Mouse (Mus musculus) neural tube, postnatal 0 days (tissue): ENCODE data around the gene Uts2r. TPM values are rescaled to one million over a fixed set of nuclear protein-coding genes. Genes with fewer than 3 reads are reported as not detected.

Experiments
- polyA plus RNA-seq: library from polyadenylated mRNA; unstranded; fragments of >200 nt; fragmentation: Nextera tagmentation; extraction: Ambion mirVana; gene quantifications from 2 replicates; pipeline ENCODE4 v1.2.1, GENCODE M21; 2015

The Uts2r gene
- 0.72 and 0.88 TPM in 2 replicates for polyA plus RNA-seq

DNA sequence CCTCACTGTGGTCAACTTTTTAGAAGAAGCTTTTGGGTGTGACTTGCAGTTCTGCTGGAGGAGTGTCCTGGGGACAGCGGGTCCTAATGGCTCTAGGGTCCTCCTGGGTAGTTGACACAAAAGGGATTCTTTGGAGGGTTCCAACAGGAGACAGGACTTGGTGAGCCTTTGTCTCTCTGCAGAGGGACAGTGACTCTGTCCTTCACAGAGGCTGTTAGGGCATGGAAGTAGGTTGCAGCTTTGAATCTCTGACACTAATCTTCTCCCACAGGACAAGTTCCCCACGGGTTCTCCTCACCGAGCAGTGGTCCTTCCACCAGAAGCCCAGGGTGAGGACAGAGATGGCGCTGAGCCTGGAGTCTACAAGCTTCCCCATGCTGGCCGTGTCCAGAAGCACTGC, at the start of gene Uts2r:
Gene Uts2r, plus strand, starts transcription at position 301 of the 400 bp plus-strand sequence.

DNA sequence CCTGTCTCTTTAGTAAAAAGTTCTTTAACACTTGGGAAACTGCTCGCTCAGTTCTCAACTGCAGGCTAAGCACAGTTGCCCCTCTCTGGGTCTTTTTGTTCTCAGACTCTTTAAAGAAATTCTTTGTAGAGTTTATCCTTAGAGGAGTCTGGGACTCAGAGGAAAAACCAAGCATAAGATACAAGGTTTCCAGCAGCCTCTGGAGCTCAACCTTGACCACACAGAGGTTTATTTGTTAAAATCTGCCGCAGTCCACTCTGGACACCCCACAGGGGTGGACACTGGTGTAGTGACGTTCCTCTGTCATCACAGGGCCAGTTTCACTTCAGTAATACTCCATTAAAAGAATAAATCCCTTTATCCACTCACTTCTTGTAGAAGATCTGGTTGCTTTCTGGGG, 41.5 kb upstream of the Uts2r start, which contains the start of gene Tex19.2:
Gene Tex19.2, minus strand, starts transcription at position 101 of the 400 bp plus-strand sequence.

DNA sequence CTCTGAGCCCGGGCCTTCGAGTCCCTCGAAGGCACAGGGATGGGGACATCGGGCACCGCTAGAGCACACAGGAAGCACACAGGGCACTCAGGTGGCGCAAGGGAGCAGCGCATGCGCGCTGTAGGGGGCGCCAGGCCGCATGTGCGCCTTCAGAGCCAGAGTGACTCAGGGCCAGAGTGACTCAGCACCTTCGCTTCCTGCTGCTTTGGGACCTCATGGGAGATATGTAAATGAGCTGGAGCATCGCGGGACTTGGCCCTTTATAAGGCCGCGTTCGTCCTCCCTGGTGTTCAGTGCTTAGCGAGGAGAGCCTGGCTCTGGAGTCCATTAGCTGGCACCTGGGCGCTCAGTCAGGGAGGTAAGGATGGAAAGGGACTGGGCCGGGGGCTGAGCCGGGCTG, 14.2 kb upstream of the Uts2r start, which contains the start of gene Tex19.1:
Gene Tex19.1, plus strand, starts transcription at position 279 of the 400 bp plus-strand sequence.

DNA sequence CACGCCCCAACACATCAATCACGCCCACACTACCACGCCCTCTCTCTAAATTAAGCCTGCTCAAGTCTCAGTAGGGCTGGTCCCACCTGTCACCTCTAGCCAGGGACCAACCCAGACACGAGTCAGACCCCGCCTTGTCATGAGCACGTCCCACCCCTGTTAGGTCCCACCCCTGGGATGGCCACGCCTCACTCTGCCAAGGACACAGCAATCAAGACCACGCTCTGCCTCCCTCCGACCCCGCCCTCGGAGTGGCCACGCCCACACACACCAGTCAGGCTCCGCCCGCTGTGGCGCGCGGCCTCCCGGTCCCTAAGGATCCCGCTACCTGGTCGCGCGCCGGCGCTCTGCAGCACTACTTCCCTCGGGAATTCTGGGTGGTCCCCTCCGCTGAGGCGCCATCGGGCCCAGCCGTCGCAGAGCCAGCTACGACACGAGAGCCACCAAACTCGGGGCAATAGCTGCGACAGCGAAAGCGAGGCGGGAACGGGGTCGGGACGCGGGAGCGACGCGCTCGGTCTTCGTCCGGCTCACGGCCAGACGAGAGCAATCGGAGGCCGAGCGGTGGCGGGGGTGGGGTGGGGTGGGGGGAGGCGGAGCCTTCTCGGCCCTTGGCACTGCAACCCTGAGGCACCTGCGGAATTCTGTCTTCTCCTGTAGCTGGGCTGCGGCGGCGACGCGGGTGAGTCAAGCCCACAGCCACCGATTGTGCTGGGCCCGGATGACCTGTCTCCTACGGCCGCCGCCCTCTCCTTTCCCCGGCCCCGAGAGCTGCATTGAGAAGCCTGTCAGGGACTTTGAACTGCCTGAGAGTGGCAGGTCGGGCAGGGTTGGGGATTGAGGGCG, 44.3 kb downstream of the Uts2r start, which contains the start of the genes Hexdc and Ogfod3:
Gene Hexdc, plus strand, starts transcription at position 273 of the 846 bp plus-strand sequence.
Gene Ogfod3, minus strand, starts transcription at position 551 of the 846 bp plus-strand sequence.

Other genes starting within 250 kb of the Uts2r start
- gene Ccdc57, start 227.4 kb upstream of the Uts2r start, polyA plus RNA-seq, result 4.0 and 4.1 TPM in 2 replicates
- gene Slc16a3, start 211.8 kb upstream of the Uts2r start, polyA plus RNA-seq, result 3.7 and 4.1 TPM in 2 replicates
- 87.4 and 94.5 TPM in 2 replicates for gene Csnk1d, start 168.9 kb upstream of the Uts2r start, polyA plus RNA-seq
- gene Cd7, start 120.9 kb upstream of the Uts2r start, polyA plus RNA-seq, result 0.18 TPM in 1 of 2 replicates, not detected in the other
- not detected in 2 replicates for gene Sectm1b, start 96.7 kb upstream of the Uts2r start, polyA plus RNA-seq
- 0.26 and 0.50 TPM in 2 replicates for gene Sectm1a, start 79.1 kb upstream of the Uts2r start, polyA plus RNA-seq
- gene Tex19.2, start 41.6 kb upstream of the Uts2r start, polyA plus RNA-seq, result not detected in 2 replicates
- gene Tex19.1, start 14.1 kb upstream of the Uts2r start, polyA plus RNA-seq, result 0.09 TPM in 1 of 2 replicates, not detected in the other
- 35.7 and 46.1 TPM in 2 replicates for gene Hexdc, start 44.2 kb downstream of the Uts2r start, polyA plus RNA-seq
- gene Ogfod3, start 44.4 kb downstream of the Uts2r start, polyA plus RNA-seq, result 36.1 and 39.1 TPM in 2 replicates
- 24.0 and 25.7 TPM in 2 replicates for gene Cybc1, start 69.1 kb downstream of the Uts2r start, polyA plus RNA-seq
- 34.3 and 34.8 TPM in 2 replicates for gene Narf, start 77.0 kb downstream of the Uts2r start, polyA plus RNA-seq
- gene Foxk2, start 99.7 kb downstream of the Uts2r start, polyA plus RNA-seq, result 17.5 and 23.6 TPM in 2 replicates
- gene Wdr45b, start 194.2 kb downstream of the Uts2r start, polyA plus RNA-seq, result 77.1 and 83.8 TPM in 2 replicates
- 18.7 and 20.6 TPM in 2 replicates for gene Rab40b, start 228.0 kb downstream of the Uts2r start, polyA plus RNA-seq